Mouse (Mus musculus) neural tube, embryonic 12.5 days (tissue): Measurements from ENCODE around the gene AI464131. TPM values are rescaled to one million over a fixed set of nuclear protein-coding genes. Genes with fewer than 3 reads are reported as not detected.
A peak's percentile ranks its signal among the peaks of the same experiment; 100 is the strongest.
"Not testable (repeated sequence)": the region's sequence is repeated elsewhere in the genome, so short reads cannot be mapped to it uniquely, and the experiment has no call there.

Source experiments
- ATAC-seq: fragments of 200-750 bp; cut with Nextera tagmentation; 2 replicates; pipeline ENCODE4 v1.8.0; 2017; ENCODE audit warnings: low read depth, mild to moderate bottlenecking, moderate TSS enrichment, moderate library complexity; ENCODE audit not compliant: low FRiP score
- H3K27ac ChIP-seq: fragments of 300-500 bp; sonication (generic); 2 replicates; pipeline ENCODE4 v1.5.1; 2016
- H3K27me3 ChIP-seq: fragments of 300-500 bp; sonication (generic); replicated peaks from 2 replicates; pipeline ENCODE4 v1.6.1; 2016; ENCODE audit warnings: mild to moderate bottlenecking
- H3K36me3 ChIP-seq: fragments of 300-500 bp; sonication (generic); 2 replicates; pipeline ENCODE4 v1.6.1; 2016; ENCODE audit warnings: mild to moderate bottlenecking
- H3K4me1 ChIP-seq: fragments of 300-500 bp; sonication (generic); 2 replicates; pipeline ENCODE4 v1.6.1; 2016
- H3K4me2 ChIP-seq: fragments of 300-500 bp; sonication (generic); replicated peaks from 2 replicates; pipeline ENCODE4 v1.6.1; 2016; ENCODE audit warnings: mild to moderate bottlenecking
- H3K4me3 ChIP-seq: fragments of 300-500 bp; sonication (generic); 2 replicates; pipeline ENCODE4 v1.5.1; 2016
- H3K9ac ChIP-seq: fragments of 300-500 bp; sonication (generic); 2 replicates; pipeline ENCODE4 v1.6.1; 2016; ENCODE audit warnings: mild to moderate bottlenecking
- H3K9me3 ChIP-seq: fragments of 300-500 bp; sonication (generic); 2 replicates; pipeline ENCODE4 v1.6.1; 2016; ENCODE audit warnings: mild to moderate bottlenecking
- WGBS: fragments of 180-500 bp; shearing (Covaris S2); methylation state at CpG from one replicate; pipeline ENCODE4 v1.1.7; 2016; 5-methylcytosine and 5-hydroxymethylcytosine counted together
- polyA plus RNA-seq: library from polyadenylated mRNA; unstranded; fragments of >200 nt; fragmentation: Nextera tagmentation; extraction: Ambion mirVana; gene quantifications from 2 replicates; pipeline ENCODE4 v1.2.1, GENCODE M21; 2016

AI464131 gene
- polyA plus RNA-seq, 1 experiment from 2014 or later = 8.9 TPM

DNA sequence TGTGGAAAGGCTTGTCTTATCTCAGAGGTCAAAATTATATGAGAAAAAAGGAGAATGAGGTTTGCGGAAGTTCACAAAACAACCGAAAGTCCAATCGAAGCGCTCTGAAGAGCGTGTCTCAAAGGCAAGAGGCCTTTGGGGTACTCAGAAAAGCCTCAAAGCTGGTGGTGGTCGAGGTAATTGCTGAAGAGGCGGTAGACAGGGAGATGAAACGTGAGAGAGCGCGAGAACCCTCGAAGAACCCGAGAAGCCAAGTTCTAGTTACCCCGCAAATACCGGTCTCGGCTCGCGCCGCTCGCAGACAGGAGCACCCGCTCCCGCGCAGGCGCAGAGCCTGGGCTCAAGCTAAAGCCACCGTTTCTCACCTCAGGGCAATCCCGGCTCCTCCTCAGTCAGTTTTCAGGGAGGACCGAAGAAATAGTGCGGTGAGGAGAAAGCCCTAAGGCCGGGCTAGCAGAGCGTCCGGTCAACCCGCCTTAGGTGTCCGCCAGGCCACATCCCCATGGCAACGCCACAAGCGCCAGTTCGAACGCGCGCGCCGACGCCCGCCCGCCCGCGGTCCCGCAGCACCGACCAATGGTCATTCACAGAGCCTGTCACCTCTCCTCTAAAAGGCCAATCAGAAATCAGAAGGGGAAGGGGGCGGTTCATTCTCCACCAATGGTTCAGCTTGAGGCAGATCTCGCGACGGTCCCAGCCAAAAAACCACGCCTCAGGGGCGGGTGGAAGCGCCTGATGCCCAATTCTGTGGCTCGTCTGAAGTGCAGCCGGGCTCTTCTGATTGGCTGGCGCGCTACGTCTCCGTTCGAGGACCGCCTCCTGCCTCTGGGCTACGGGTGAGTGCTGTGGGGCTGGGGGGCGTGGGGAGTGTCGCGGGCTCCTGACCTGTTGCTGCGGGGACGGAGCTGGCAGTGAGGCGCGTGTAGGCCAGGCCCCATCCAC, 38.3 kb downstream of the AI464131 start, which contains the start of the genes Kif24 and Nudt2:
Gene Kif24, minus strand, starts transcription at position 543 of the 942 bp plus-strand sequence.
Gene Nudt2, plus strand, starts transcription at position 807 of the 942 bp plus-strand sequence.
- no peaks in the 10 kb centered on the region for H3K9me3 ChIP-seq
- WGBS = under 1% methylated on average over 70 of the region's 70 CpGs
- peak within 1 kb of the TSS; percentile 68 for H3K4me2 ChIP-seq
- H3K4me1 ChIP-seq = peaks cover 14% of the 10 kb centered on the region; the same call in 1 of the 2 replicates
- H3K36me3 ChIP-seq = no peaks in the 10 kb centered on the region
- H3K4me3 ChIP-seq = peak within 1 kb of the TSS; percentile 65
- peak within 1 kb of the TSS; percentile 66 for H3K9ac ChIP-seq
- H3K27me3 ChIP-seq = no peaks in the 10 kb centered on the region
- peak; percentile 99 for ATAC-seq
- H3K27ac ChIP-seq = no peak within 1 kb of the TSS

DNA sequence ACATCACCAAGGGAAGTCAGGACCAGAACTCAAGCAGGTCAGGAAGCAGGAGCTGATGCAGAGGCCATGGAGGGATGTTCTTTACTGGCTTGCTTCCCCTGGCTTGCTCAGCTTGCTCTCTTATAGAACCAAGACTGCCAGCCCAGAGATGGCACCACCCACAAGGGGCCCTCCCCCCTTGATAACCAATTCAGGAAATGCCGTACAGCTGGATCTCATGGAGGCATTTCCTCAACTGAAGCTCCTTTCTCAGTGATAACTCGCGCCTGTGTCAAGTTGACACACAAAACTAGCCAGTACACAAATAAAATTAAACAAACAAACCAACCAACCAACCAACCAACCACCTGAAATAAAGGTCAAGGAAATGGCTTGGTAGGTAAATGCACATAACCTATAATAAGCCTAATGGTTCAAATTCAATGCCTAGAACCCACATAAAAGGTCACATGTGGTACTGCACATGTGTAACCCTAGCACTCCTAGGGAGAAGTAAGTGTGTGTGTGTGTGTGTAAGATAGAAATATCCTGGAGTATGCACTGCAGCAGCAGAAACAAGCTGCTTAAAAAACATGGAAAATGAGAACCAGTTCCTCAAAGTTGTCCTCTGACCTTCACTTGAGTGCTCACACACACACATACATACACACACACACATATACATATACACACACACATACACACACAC, 39.7 kb downstream of the AI464131 start:
- peak overlapping the region; percentile 68 for H3K4me2 ChIP-seq
- not testable (repeated sequence) for H3K36me3 ChIP-seq, H3K27ac ChIP-seq, H3K27me3 ChIP-seq, H3K4me3 ChIP-seq, H3K4me1 ChIP-seq, H3K9me3 ChIP-seq, ATAC-seq, H3K9ac ChIP-seq
- 91% methylated on average over 3 of the region's 3 CpGs for WGBS

DNA sequence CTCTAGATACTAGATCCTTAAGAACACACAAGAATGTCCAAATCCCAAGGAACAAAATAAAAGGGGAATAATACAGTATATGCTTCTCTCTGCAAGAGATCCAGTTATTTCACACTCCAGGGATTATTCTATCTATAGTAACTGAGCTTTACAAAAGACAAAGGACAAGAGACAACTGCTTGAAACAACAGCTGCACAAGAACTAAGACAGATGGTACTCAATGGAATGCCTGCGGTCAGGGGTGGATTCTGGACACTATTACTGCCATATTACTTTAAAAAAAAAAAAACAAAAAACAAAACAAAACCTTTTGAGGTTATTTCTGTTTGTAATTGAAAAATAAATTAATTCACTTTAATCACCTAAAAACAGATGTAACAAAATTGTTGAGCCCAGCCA, 42.2 kb downstream of the AI464131 start:
- WGBS = 91% methylated on average over 1 of the region's 1 CpGs
- H3K4me1 ChIP-seq = peaks cover 9% of the 10 kb centered on the region; the same call in 1 of the 2 replicates
- H3K27me3 ChIP-seq = no peaks in the 10 kb centered on the region
- H3K27ac ChIP-seq = no peak overlapping the region
- H3K4me3 ChIP-seq = no peak overlapping the region
- H3K9me3 ChIP-seq = no peaks in the 10 kb centered on the region
- no peak overlapping the region for H3K4me2 ChIP-seq
- no peak for ATAC-seq
- no peak overlapping the region for H3K9ac ChIP-seq
- H3K36me3 ChIP-seq = no peaks in the 10 kb centered on the region

DNA sequence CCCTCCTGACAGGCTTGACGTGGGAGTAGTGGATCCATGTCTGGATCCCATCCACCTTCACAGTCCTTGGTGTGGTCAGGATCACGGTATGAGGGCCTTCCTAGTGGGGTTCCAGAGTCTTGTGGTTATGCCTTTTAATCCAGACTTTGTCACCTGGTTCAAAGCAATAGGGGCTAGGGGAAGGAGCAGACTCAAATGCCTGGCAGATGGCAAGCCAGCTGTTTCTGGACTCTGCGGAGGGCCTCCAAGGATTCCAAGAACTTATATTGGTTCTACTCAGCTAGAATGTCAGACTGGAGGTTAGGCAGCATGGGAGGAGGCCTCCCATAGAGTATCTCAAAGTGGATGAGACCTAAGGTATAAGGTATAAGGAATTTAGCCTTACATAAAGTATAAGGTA, 55.3 kb downstream of the AI464131 start:
- H3K4me3 ChIP-seq = no peak overlapping the region
- H3K9me3 ChIP-seq = no peaks in the 10 kb centered on the region
- H3K9ac ChIP-seq = no peak overlapping the region
- no peaks in the 10 kb centered on the region for H3K4me1 ChIP-seq
- no peak overlapping the region for H3K27ac ChIP-seq
- no peak overlapping the region for H3K4me2 ChIP-seq
- H3K36me3 ChIP-seq = peaks cover 16% of the 10 kb centered on the region
- H3K27me3 ChIP-seq = no peaks in the 10 kb centered on the region
- ATAC-seq = no peak
- 93% methylated on average over 3 of the region's 3 CpGs for WGBS

Other genes with a start within 250 kb of the AI464131 start
- 68.4 and 78.4 TPM in 2 replicates for gene Ubap2, start 227.9 kb downstream of the AI464131 start, polyA plus RNA-seq
- gene Dcaf12, start 188.2 kb downstream of the AI464131 start, polyA plus RNA-seq = 75.6 and 76.3 TPM in 2 replicates
- 84.6 and 87.7 TPM in 2 replicates for gene Ubap1, start 154.1 kb downstream of the AI464131 start, polyA plus RNA-seq
- 10.0 TPM in 2 replicates for gene Kif24, start 38.2 kb downstream of the AI464131 start, polyA plus RNA-seq
- 54.3 and 57.6 TPM in 2 replicates for gene Nudt2, start 37.9 kb downstream of the AI464131 start, polyA plus RNA-seq
- gene 1110017D15Rik, start 14.3 kb upstream of the AI464131 start, polyA plus RNA-seq = 3.7 and 5.1 TPM in 2 replicates
- 17.4 and 18.3 TPM in 2 replicates for gene Fam219a, start 66.5 kb upstream of the AI464131 start, polyA plus RNA-seq
- gene Dnaic1, start 66.7 kb upstream of the AI464131 start, polyA plus RNA-seq = 1.8 and 1.9 TPM in 2 replicates
- gene Enho, start 137.2 kb upstream of the AI464131 start, polyA plus RNA-seq = 73.6 and 74.1 TPM in 2 replicates
- gene Cntfr, start 194.0 kb upstream of the AI464131 start, polyA plus RNA-seq = 32.8 and 36.4 TPM in 2 replicates
- 73.3 and 79.5 TPM in 2 replicates for gene Il11ra1, start 196.9 kb upstream of the AI464131 start, polyA plus RNA-seq
- gene Rpp25l, start 210.5 kb upstream of the AI464131 start, polyA plus RNA-seq = 65.9 and 66.9 TPM in 2 replicates
- gene Dctn3, start 220.1 kb upstream of the AI464131 start, polyA plus RNA-seq = 225 and 233 TPM in 2 replicates
- 1.4 and 1.5 TPM in 2 replicates for gene Arid3c, start 228.1 kb upstream of the AI464131 start, polyA plus RNA-seq